Mouse (Mus musculus) adrenal gland, postnatal 14 days (tissue): ENCODE results near the gene Ermp1. TPM values are rescaled to one million over a fixed set of nuclear protein-coding genes. Genes with fewer than 3 reads are reported as not detected.

Experiments
- DNase-seq: peaks from one replicate; pipeline ENCODE4 v3.0.0; 2021; ENCODE audit warnings: mixed read lengths
- long read RNA-seq, 2 experiments: library from polyadenylated mRNA; stranded (forward); transcript quantifications; one replicate each; pipeline ENCODE4 v2.0.0; 2021
- total RNA-seq: library from RNA; stranded (reverse); gene quantifications from 2 replicates; pipeline ENCODE4 v1.2.3, GENCODE M21; 2021

The Ermp1 gene
- 52.8 and 53.8 TPM in 2 replicates for total RNA-seq
- long read RNA-seq, experiment 1, full-length matches to known transcripts: 11 of 12 reads
- long read RNA-seq, experiment 1, partial matches to known transcripts: 0 of 12 reads
- long read RNA-seq, experiment 1, other reads (novel, unspliced or antisense): 1 of 12 reads
- long read RNA-seq, experiment 2, full-length matches to known transcripts: 6 of 14 reads
- long read RNA-seq, experiment 2, partial matches to known transcripts: 0 of 14 reads
- long read RNA-seq, experiment 2, other reads (novel, unspliced or antisense): 8 of 14 reads

DNA sequence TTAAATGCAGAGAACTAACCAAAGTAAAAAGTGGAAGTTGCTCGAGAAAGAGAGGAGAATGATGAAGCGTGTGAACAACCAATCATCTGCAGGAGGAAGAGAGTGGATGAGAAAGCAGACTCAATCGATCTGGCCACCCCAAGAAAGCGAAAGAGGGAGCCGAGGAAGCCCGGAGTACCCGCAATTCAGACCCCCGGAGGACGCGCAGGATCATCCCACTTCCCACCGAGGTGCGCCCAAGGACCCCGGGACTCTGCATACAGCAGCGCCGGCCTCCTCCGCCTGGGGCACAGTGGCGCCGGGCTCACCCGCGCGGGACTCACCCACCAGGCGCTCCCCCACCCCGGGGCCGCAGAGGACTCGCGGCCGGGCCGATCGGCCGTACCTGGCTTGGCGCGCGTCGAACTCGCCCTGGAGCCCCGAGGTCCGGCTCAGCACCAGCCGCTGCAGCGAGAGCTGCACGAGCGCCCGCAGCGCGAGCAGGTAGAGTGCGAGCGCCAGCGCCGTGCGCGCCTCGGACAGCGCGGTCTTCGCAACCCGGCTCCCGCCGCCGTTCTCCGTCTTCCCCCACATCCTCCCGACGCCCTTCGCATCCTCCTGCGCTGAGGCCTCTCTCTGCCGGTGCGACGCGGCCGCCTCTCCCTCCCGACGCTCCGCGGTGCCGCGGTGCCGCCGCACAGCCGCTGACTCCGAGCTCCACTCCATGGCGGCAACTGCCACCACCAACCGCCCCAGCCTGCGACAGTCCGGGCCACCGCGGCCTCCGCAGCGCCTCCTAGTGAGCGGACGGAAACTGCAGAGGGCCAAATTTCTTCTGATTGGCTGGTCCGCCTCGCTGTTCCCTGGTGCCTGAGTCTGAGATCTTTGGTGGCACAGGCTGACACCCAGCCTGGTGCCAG lies at the start of gene Ermp1:
TSS of gene Ermp1 (minus strand) at position 765 of the 899 bp plus-strand sequence.
- DNase-seq: peak; percentile 98

- DNase-seq: no peak
These were observed 49.1 kb upstream of the Ermp1 start, which contains the start of gene Mlana for GRCm38 (mm10) chr19:29697245-29697874. Gene Mlana, plus strand, starts transcription at chr19:29697824.

DNA sequence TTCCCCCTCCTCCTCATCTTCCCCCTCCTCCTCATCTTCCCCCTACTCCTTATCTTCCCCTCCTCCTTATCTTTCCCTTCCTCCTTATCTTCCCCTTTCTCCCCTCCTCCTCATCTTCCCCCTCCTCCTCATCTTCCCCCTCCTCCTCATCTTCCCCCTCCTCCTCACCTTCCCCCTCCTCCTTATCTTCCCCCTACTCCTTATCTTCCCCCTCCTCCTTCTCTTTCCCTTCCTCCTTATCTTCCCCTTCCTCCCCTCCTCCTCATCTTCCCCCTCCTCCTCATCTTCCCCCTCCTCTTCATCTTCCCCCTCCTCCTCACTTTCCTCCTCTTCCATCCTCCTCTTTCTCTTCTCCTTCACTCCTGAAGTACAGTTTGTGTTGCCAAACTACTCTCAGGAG lies 48.6 kb upstream of the Ermp1 start:
- DNase-seq: no peak

DNA sequence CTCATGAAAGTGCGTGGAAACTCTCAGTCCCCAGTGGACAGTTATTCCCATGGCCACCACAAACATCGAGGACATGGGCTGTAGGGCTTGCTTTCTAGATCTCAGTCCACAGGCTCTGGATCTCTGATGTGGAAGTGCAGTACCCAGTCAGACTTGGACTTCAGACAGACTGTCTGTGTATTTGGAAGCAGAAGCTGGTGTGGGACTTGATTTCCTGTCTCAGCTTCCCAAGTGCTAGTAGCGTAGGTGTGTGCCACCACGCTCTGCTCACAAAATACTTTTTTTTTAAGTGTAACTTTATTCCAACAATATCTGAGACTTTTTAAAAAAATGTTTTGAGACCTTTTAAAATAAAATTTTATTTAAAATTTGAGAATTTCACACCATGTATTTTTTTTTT lies 48.1 kb upstream of the Ermp1 start:
- no peak for DNase-seq

GRCm38 (mm10) chr19:29695071-29695470 lies 46.9 kb upstream of the Ermp1 start:
- DNase-seq: no peak

- peak; percentile 84 for DNase-seq
These were observed 35.8 kb upstream of the Ermp1 start for GRCm38 (mm10) chr19:29683844-29684540.

- no peak for DNase-seq
These were observed 32.3 kb upstream of the Ermp1 start for GRCm38 (mm10) chr19:29680182-29681152.

DNA sequence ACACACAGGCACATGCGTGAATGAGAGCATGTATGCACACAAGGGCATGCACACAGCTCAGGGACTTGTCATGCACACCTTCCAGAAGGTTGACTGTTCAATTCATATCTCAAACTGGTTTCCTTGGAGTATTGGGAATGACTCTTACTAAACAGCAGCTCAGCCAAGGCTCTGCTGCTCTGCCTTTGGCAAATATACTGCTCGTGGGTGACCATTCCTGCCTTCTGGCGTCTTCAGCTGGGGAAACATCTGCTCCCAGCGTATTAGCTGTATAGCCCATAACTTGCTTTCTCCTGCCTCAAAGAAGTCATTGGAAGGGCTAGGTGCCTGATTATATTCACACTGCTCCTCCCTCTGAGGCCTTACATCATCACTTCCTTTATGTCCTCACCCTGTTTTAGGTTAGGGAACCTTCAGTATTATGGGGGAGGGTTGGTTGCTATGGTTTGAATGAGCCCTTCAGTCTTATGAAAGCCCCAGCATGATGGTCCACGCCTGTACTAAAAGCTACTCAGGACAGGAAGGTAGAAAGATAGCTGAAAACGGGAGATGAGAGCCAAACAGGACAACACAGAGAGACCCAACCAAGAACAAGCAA lies 30.1 kb upstream of the Ermp1 start:
- DNase-seq: no peak

DNA sequence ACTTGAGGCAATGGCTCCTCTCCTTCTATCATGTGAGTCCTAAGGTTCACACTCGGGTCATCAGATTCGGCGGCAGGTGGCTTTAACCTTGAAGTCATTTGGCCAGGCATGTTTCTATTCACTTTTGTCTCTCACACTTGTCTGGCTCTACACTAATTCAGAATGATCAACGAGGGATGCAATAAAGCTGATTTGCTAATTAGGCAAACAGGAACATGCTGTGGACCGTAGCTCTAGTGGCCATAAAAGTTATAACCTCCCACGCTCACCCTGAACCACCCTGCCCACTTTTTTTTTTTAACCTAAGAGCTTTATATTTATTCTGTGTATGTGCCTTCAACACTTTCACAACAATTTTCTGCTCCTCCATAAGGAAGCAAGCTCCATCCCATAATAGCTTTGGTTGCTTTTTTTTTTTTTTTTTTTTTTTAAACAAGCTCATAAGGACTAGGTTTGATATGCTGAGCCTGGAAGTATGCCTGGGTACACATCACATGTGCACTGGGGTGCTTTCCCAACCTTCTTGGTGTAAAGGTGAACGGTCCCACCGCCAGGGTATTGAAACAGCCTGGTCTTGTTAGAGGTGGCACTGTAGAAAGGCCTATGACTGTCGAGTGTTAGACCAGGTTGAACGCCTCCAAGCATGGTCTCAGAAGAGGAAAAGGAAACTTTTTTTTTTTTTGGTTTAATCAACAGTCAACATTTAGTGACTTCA lies 28.4 kb upstream of the Ermp1 start:
- peak; percentile 41 for DNase-seq

DNA sequence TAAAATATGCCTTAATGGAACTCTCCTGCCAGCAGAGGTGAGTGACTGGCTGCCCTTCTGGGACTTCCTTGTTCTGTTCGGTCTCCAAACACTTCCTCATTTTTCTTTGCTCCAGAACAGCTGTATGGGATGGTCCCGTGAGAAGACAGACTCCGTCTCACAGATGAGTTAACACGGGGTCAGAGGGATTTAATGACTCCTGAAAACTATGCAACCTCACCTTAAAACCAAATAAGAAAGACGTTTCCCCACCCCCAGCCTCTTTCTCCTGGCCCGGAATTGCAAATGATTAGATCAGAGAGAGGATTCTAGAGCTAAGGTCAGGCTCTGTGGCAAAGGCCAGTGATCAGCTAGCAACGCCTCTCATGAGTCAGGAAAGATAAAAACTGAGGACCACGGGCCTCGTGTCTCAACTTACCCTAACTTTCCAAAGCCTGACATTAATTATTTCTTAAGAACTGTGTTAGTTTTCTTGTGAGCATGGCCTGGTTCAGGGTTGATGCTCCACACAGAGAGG lies 27.4 kb upstream of the Ermp1 start:
- DNase-seq: no peak

DNA sequence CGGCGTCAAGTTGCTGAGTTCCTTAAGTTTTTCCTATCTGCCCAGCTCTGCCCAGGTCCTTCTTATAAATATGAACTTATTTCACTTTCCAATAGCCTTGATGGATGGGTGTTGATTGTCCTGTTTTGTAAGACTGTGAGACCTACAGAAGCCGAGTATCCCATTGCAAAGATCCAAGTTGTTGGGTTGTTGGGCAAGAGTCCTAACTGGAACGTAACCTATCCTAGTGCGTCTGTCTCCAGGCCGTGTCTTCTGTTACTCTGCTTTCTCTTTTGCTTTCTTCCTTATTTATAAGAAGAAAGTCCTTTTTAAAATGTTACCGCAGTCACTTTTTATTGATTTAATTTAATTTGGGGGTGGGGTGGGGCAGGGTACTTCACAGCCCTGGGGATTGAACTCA lies 26.7 kb upstream of the Ermp1 start:
- no peak for DNase-seq

DNA sequence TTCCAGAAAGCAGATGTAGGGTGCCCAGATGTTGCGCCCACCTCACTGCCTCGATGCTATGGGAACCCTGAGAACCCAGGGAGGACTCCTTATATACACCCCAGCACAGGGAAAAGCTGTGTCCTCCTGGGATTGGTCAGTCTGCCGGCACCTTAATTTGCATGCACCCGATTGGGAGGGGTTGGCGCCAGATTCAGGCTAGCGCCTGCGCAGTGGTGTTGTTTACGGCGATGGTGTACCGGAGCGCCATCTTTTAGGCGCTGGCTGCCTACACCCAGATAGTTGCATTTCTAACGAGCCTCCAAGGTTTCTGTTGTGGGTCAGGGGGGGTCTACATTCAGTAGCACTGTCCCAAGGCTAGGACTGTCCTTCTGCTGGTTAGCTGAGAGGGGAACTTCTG lies 24.4 kb upstream of the Ermp1 start:
- no peak for DNase-seq

- DNase-seq: no peak
These were observed 22.9 kb upstream of the Ermp1 start for GRCm38 (mm10) chr19:29671160-29671559.

DNA sequence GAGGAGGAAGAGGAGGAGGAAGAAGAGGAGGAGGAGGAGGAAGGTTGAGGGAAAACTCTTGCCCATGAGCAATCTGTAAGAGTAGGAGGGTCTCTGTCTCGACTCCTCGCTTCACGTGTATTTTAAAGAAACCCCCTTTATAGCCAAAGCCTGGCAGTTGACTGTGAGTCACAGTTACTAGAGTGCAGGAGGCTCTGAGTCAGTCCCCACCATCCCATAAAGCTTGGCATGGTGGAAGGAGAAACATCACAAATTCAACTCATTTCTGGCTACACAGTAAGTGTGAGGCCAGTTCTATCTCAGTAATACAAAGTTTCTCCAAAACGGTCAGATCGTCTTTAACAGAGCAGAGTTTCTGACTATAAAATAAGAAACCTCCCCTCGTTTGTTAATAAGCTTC lies 22.0 kb upstream of the Ermp1 start:
- no peak for DNase-seq

DNA sequence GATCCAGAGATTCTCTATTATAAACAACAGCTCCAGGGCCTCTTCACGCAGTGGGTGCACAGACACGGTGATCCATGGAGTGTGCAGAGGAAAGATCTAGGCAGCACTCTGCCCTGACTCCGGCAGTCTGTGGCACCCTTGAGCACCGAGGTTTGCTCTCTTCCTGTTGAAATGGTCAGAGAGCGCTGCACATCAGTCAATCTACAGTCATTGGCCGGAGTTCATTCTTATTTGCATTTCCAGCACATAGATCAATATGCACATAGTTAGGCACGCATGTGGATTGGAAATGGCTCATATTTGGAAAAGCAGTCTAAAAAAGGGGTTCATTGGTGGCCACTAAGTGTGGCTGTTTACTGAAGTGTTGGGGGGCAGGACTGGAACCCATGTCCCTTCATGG lies 19.9 kb upstream of the Ermp1 start:
- DNase-seq: no peak

DNA sequence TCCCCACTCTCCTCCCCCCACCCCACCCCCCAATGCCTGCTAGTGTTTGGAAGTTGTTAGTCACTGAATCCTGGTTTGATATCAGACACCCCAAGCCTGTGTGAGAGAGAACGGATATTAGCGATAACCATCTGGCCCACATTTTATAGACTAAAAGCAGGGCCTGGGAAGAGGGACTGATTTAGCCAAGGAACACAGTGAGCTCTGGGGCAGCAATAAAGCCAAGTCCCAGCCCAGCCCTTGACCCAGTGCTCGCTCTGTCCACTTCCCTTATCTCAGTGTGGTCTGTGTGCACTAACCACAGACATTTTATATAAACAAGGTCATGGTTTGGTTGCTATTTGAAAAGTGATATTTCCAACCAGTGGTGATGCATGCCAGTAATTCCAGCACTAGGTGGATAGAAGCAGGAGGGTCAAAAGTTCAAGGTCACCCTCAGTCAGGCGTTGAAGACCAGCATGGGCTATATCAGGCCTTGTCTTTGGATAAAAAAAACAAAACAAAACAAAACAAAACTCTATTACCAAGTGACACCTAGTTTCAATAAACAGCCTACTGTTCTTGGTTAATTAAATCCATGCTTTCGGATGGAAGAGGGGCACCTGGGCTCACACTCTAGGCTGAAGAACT lies 18.9 kb upstream of the Ermp1 start:
- DNase-seq: peak; percentile 46

GRCm38 (mm10) chr19:29666164-29666563 lies 17.9 kb upstream of the Ermp1 start:
- DNase-seq: no peak

- no peak for DNase-seq
These were observed 16.7 kb upstream of the Ermp1 start for GRCm38 (mm10) chr19:29664934-29665333.

- no peak for DNase-seq
These were observed 15.6 kb upstream of the Ermp1 start for GRCm38 (mm10) chr19:29663780-29664179.
